Mouse (Mus musculus): ENCODE measurements at regions not wholly inside any gene's neighbourhood (a gene's known extent, or its start where the extent isn't known, plus 50 kb on each side); places are given as distances from the start of the nearest gene placed in this dataset.
"Not testable (repeated sequence)": the region's sequence is repeated elsewhere in the genome, so short reads cannot be mapped to it uniquely, and the experiment has no call there.

GRCm38 (mm10) chr5:101518791-101519547 is 145.8 kb downstream of the Nkx6-1 start:
- ATAC-seq (ENCODE audit: insufficient number of reproducible peaks, low FRiP score, low TSS enrichment): no peak

- no peak for ATAC-seq (ENCODE audit: insufficient number of reproducible peaks, low FRiP score, low TSS enrichment)
Measured at GRCm38 (mm10) chr5:101497698-101498048, 167.1 kb downstream of the Nkx6-1 start.

- ATAC-seq (ENCODE audit: insufficient number of reproducible peaks, low FRiP score, low TSS enrichment): no peak
Measured at GRCm38 (mm10) chr5:101496924-101497697, 167.7 kb downstream of the Nkx6-1 start.

GRCm38 (mm10) chr5:101496161-101496560 is 168.6 kb downstream of the Nkx6-1 start:
- ATAC-seq (ENCODE audit: insufficient number of reproducible peaks, low FRiP score, low TSS enrichment): no peak

- no peak for ATAC-seq (ENCODE audit: insufficient number of reproducible peaks, low FRiP score, low TSS enrichment)
Measured at GRCm38 (mm10) chr5:101445792-101446191, 219.0 kb downstream of the Nkx6-1 start.

- ATAC-seq (ENCODE audit: insufficient number of reproducible peaks, low FRiP score, low TSS enrichment): no peak
Measured at GRCm38 (mm10) chr5:101441782-101442181, 223.0 kb downstream of the Nkx6-1 start.

- no peak for ATAC-seq (ENCODE audit: insufficient number of reproducible peaks, low FRiP score, low TSS enrichment)
Measured at GRCm38 (mm10) chr5:101437666-101438299, 227.0 kb downstream of the Nkx6-1 start.

GRCm38 (mm10) chr5:101426067-101426771 is 238.6 kb downstream of the Nkx6-1 start:
- ATAC-seq (ENCODE audit: insufficient number of reproducible peaks, low FRiP score, low TSS enrichment): no peak

GRCm38 (mm10) chr5:101384316-101384715 is 280.5 kb downstream of the Nkx6-1 start:
- ATAC-seq (ENCODE audit: insufficient number of reproducible peaks, low FRiP score, low TSS enrichment): no peak

GRCm38 (mm10) chr5:101381361-101381760 is 283.4 kb downstream of the Nkx6-1 start:
- ATAC-seq (ENCODE audit: insufficient number of reproducible peaks, low FRiP score, low TSS enrichment): no peak

GRCm38 (mm10) chr5:101376657-101377056 is 288.1 kb downstream of the Nkx6-1 start:
- ATAC-seq (ENCODE audit: insufficient number of reproducible peaks, low FRiP score, low TSS enrichment): no peak

GRCm38 (mm10) chr5:101374129-101374528 is 290.7 kb downstream of the Nkx6-1 start:
- no peak for ATAC-seq (ENCODE audit: insufficient number of reproducible peaks, low FRiP score, low TSS enrichment)

- ATAC-seq (ENCODE audit: insufficient number of reproducible peaks, low FRiP score, low TSS enrichment): no peak
Measured at GRCm38 (mm10) chr5:101372204-101372603, 292.6 kb downstream of the Nkx6-1 start.

GRCm38 (mm10) chr5:101365364-101365763 is 299.4 kb downstream of the Nkx6-1 start:
- ATAC-seq (ENCODE audit: insufficient number of reproducible peaks, low FRiP score, low TSS enrichment): 0 out of 2 replicates have a peak, but pooled peaks have one; percentile 31

- no peak for ATAC-seq (ENCODE audit: insufficient number of reproducible peaks, low FRiP score, low TSS enrichment)
Measured at GRCm38 (mm10) chr5:101359986-101360385, 304.8 kb downstream of the Nkx6-1 start.

- ATAC-seq (ENCODE audit: insufficient number of reproducible peaks, low FRiP score, low TSS enrichment): no peak
Measured at GRCm38 (mm10) chr5:101345406-101345805, 319.4 kb downstream of the Nkx6-1 start.

- ATAC-seq (ENCODE audit: insufficient number of reproducible peaks, low FRiP score, low TSS enrichment): not testable (repeated sequence)
Measured at GRCm38 (mm10) chr5:101336361-101336760, 328.4 kb downstream of the Nkx6-1 start.

- no peak for ATAC-seq (ENCODE audit: insufficient number of reproducible peaks, low FRiP score, low TSS enrichment)
Measured at GRCm38 (mm10) chr5:101331825-101332224, 333.0 kb downstream of the Nkx6-1 start.

GRCm38 (mm10) chr5:101326122-101326521 is 338.7 kb downstream of the Nkx6-1 start:
- no peak for ATAC-seq (ENCODE audit: insufficient number of reproducible peaks, low FRiP score, low TSS enrichment)
